Mouse (Mus musculus): ENCODE data around the gene Ttyh3. TPM values are rescaled to one million over a fixed set of nuclear protein-coding genes. Genes with fewer than 3 reads are reported as not detected.
A peak's percentile ranks its signal among the peaks of the same experiment; 100 is the strongest.

Gene Ttyh3
- polyA plus RNA-seq, 2 experiments = 57.5 to 118 TPM

GRCm38 (mm10) chr5:140581569-140581968, 67.3 kb downstream of the Ttyh3 start:
- DNase-seq (ENCODE audit: low spot score) (peak; percentile 55), ATAC-seq (ENCODE audit: low FRiP score, low read depth) (peak; percentile 69)
- no peak overlapping the region for H3K9ac ChIP-seq (ENCODE audit: low read depth, low read length, severe bottlenecking)
- no peaks in the 10 kb centered on the region for H3K27me3 ChIP-seq (ENCODE audit: control insufficient read depth, insufficient read depth, low read length)
- H3K27ac ChIP-seq (replicated peaks; ENCODE audit: low read depth, low read length) = peak overlapping the region; percentile 20; the same call in 1 of the 2 replicates
- WGBS = 7% methylated on average over 4 of the region's 5 CpGs
- H3K36me3 ChIP-seq (ENCODE audit: control insufficient read depth, insufficient read depth, low read length) = no peaks in the 10 kb centered on the region
- no peak overlapping the region for H3K4me3 ChIP-seq (replicated peaks; ENCODE audit: low read length)
- H3K9me3 ChIP-seq (ENCODE audit: control insufficient read depth, low read length) = no peaks in the 10 kb centered on the region
- peaks cover 39% of the 10 kb centered on the region for H3K4me1 ChIP-seq (ENCODE audit: control insufficient read depth, insufficient read depth, low read length)
- peak overlapping the region; percentile 20; the same call in 1 of the 2 replicates for H3K4me2 ChIP-seq (replicated peaks; ENCODE audit: low read depth, low read length, severe bottlenecking)
- TF ChIP-seq POLR2A (IDR thresholded peaks at IDR 0.05; ENCODE audit: borderline replicate concordance, extremely low read depth, insufficient read depth, insufficient read length) = no peak

- Histone ChIP-seq H3K9ac (ENCODE audit: low read depth, low read length, severe bottlenecking) (no peak overlapping the region; the same call in 1 of the 2 replicates), H3K27ac (replicated peaks; ENCODE audit: low read depth, low read length) (0 out of 2 replicates have a peak overlapping the region, but pooled peaks have one; percentile 43), H3K4me1 (ENCODE audit: control insufficient read depth, insufficient read depth, low read length) (peaks cover 39% of the 10 kb centered on the region), H3K4me3 (replicated peaks; ENCODE audit: low read length) (no peak overlapping the region), H3K4me2 (replicated peaks; ENCODE audit: low read depth, low read length, severe bottlenecking) (no peak overlapping the region), H3K36me3 (ENCODE audit: control insufficient read depth, insufficient read depth, low read length) (no peaks in the 10 kb centered on the region), H3K27me3 (ENCODE audit: control insufficient read depth, insufficient read depth, low read length) (no peaks in the 10 kb centered on the region), H3K9me3 (ENCODE audit: control insufficient read depth, low read length) (no peaks in the 10 kb centered on the region)
- DNase-seq (ENCODE audit: low spot score) (peak; percentile 61), ATAC-seq (ENCODE audit: low FRiP score, low read depth) (peak; percentile 53)
- no peak for TF ChIP-seq POLR2A (IDR thresholded peaks at IDR 0.05; ENCODE audit: borderline replicate concordance, extremely low read depth, insufficient read depth, insufficient read length)
- WGBS = 8% methylated on average over 3 of the region's 6 CpGs
Measured at GRCm38 (mm10) chr5:140579771-140580170, 69.1 kb downstream of the Ttyh3 start.

GRCm38 (mm10) chr5:140579221-140579620, 69.6 kb downstream of the Ttyh3 start:
- peaks cover 37% of the 10 kb centered on the region for H3K4me1 ChIP-seq (ENCODE audit: control insufficient read depth, insufficient read depth, low read length)
- no peaks in the 10 kb centered on the region for H3K9me3 ChIP-seq (ENCODE audit: control insufficient read depth, low read length)
- no peak for ATAC-seq (ENCODE audit: low FRiP score, low read depth)
- WGBS = 52% methylated on average over 9 of the region's 9 CpGs
- no peak overlapping the region for H3K9ac ChIP-seq (ENCODE audit: low read depth, low read length, severe bottlenecking)
- no peak overlapping the region for H3K4me2 ChIP-seq (replicated peaks; ENCODE audit: low read depth, low read length, severe bottlenecking)
- no peak for TF ChIP-seq POLR2A (IDR thresholded peaks at IDR 0.05; ENCODE audit: borderline replicate concordance, extremely low read depth, insufficient read depth, insufficient read length)
- H3K27ac ChIP-seq (replicated peaks; ENCODE audit: low read depth, low read length) = 0 out of 2 replicates have a peak overlapping the region, but pooled peaks have one; percentile 3
- DNase-seq (ENCODE audit: low spot score) = no peak
- H3K4me3 ChIP-seq (replicated peaks; ENCODE audit: low read length) = no peak overlapping the region
- H3K27me3 ChIP-seq (ENCODE audit: control insufficient read depth, insufficient read depth, low read length) = no peaks in the 10 kb centered on the region
- H3K36me3 ChIP-seq (ENCODE audit: control insufficient read depth, insufficient read depth, low read length) = no peaks in the 10 kb centered on the region

GRCm38 (mm10) chr5:140575381-140575866, 73.4 kb downstream of the Ttyh3 start:
- DNase-seq (ENCODE audit: low spot score) (no peak), ATAC-seq (ENCODE audit: low FRiP score, low read depth) (no peak)
- Histone ChIP-seq H3K27ac (replicated peaks; ENCODE audit: low read depth, low read length) (no peak overlapping the region), H3K9me3 (ENCODE audit: control insufficient read depth, low read length) (no peaks in the 10 kb centered on the region), H3K27me3 (ENCODE audit: control insufficient read depth, insufficient read depth, low read length) (no peaks in the 10 kb centered on the region), H3K4me3 (replicated peaks; ENCODE audit: low read length) (no peak overlapping the region), H3K4me1 (ENCODE audit: control insufficient read depth, insufficient read depth, low read length) (peaks cover 18% of the 10 kb centered on the region), H3K9ac (ENCODE audit: low read depth, low read length, severe bottlenecking) (no peak overlapping the region), H3K36me3 (ENCODE audit: control insufficient read depth, insufficient read depth, low read length) (no peaks in the 10 kb centered on the region), H3K4me2 (replicated peaks; ENCODE audit: low read depth, low read length, severe bottlenecking) (no peak overlapping the region)
- 68% methylated on average over 5 of the region's 5 CpGs for WGBS
- no peak for TF ChIP-seq POLR2A (IDR thresholded peaks at IDR 0.05; ENCODE audit: borderline replicate concordance, extremely low read depth, insufficient read depth, insufficient read length)

GRCm38 (mm10) chr5:140572611-140573010, 76.2 kb downstream of the Ttyh3 start:
- Histone ChIP-seq H3K4me1 (ENCODE audit: control insufficient read depth, insufficient read depth, low read length) (0 out of 2 replicates have a peak, but pooled peaks cover 5% of the 10 kb centered on the region), H3K4me3 (replicated peaks; ENCODE audit: low read length) (no peak overlapping the region), H3K9me3 (ENCODE audit: control insufficient read depth, low read length) (no peaks in the 10 kb centered on the region), H3K36me3 (ENCODE audit: control insufficient read depth, insufficient read depth, low read length) (no peaks in the 10 kb centered on the region), H3K27ac (replicated peaks; ENCODE audit: low read depth, low read length) (no peak overlapping the region), H3K4me2 (replicated peaks; ENCODE audit: low read depth, low read length, severe bottlenecking) (no peak overlapping the region), H3K27me3 (ENCODE audit: control insufficient read depth, insufficient read depth, low read length) (no peaks in the 10 kb centered on the region), H3K9ac (ENCODE audit: low read depth, low read length, severe bottlenecking) (no peak overlapping the region)
- WGBS = 64% methylated on average over 6 of the region's 6 CpGs
- ATAC-seq (ENCODE audit: low FRiP score, low read depth) (no peak), DNase-seq (ENCODE audit: low spot score) (no peak)
- TF ChIP-seq POLR2A (IDR thresholded peaks at IDR 0.05; ENCODE audit: borderline replicate concordance, extremely low read depth, insufficient read depth, insufficient read length) = no peak

All from limb, embryonic 14.5 days (tissue).